ENCODE assay signal across 7 mouse cellular contexts in genomic region chr15:89498961-89499688, GRCm38 (mm10). TPM values are rescaled to one million over a fixed set of nuclear protein-coding genes. Genes with fewer than 3 reads are reported as not detected.
DNase-seq lines count a peak whose midpoint lies in the region; ATAC-seq lines count a peak whose summit lies in the region.

Shank3 (plus strand) TSS chr15:89499623.

- H3K27ac ChIP-seq in heart, embryonic 10.5 days = peak within 1 kb of the TSS; percentile 88
- H3K27ac ChIP-seq in midbrain, embryonic 13.5 days = peak within 1 kb of the TSS; percentile 83

- ATAC-seq in midbrain, embryonic 13.5 days = peak; percentile 41

- DNase-seq in right cerebral cortex, postnatal 10 days (ENCODE audit: low spot score in 2 of 2) = peak; percentile 63 to 69
- no peak for DNase-seq in right cerebral cortex, adult 18-20 months
- DNase-seq in embryo, embryonic 10.5 days (ENCODE audit: low spot score) = peak; percentile 44
- no peak for DNase-seq in heart, embryonic 10.5 days (ENCODE audit: low spot score)
- DNase-seq in left cerebral cortex, adult 8-10 months (ENCODE audit: low spot score in 2 of 2) = no peak
- DNase-seq in urinary bladder, postnatal 25 days (ENCODE audit: low spot score) = no peak

- H3K9ac ChIP-seq in midbrain, embryonic 13.5 days (replicated peaks) = peak within 1 kb of the TSS; percentile 84

- peaks cover 20% of the 10 kb centered on the region for H3K36me3 ChIP-seq in heart, embryonic 10.5 days
- peaks cover 9% of the 10 kb centered on the region; the same call in 1 of the 2 replicates for H3K36me3 ChIP-seq in midbrain, embryonic 13.5 days

- peaks cover 31% of the 10 kb centered on the region for H3K4me1 ChIP-seq in heart, embryonic 10.5 days
- peaks cover 42% of the 10 kb centered on the region for H3K4me1 ChIP-seq in midbrain, embryonic 13.5 days (replicated peaks)

- 1% methylated on average over 51 of the region's 72 CpGs for WGBS in heart, embryonic 10.5 days
- 2% methylated on average over 34 of the region's 72 CpGs for WGBS in midbrain, embryonic 13.5 days

- peak within 1 kb of the TSS; percentile 81 for H3K4me3 ChIP-seq in heart, embryonic 10.5 days
- H3K4me3 ChIP-seq in midbrain, embryonic 13.5 days (replicated peaks) = peak within 1 kb of the TSS; percentile 58

- H3K4me2 ChIP-seq in midbrain, embryonic 13.5 days (replicated peaks) = peak within 1 kb of the TSS; percentile 90

- H3K9me3 ChIP-seq in heart, embryonic 10.5 days = no peaks in the 10 kb centered on the region
- no peaks in the 10 kb centered on the region for H3K9me3 ChIP-seq in midbrain, embryonic 13.5 days

- H3K27me3 ChIP-seq in heart, embryonic 10.5 days (ENCODE audit: insufficient read depth, poor library complexity, severe bottlenecking) = peaks cover 70% of the 10 kb centered on the region
- H3K27me3 ChIP-seq in midbrain, embryonic 13.5 days = peaks cover 24% of the 10 kb centered on the region

RNA-seq across cellular contexts. Expression of gene Shank3, which starts in this region (rescaled TPM):
- polyA plus RNA-seq in heart, embryonic 10.5 days (2016; fragmentation: Nextera tagmentation; extraction: Ambion mirVana) = 2.1 and 2.6 TPM in 2 replicates
- total RNA-seq in left cerebral cortex, adult 8-10 months (2022) = 100 to 1,000 TPM; 192 to 223 (median 197) TPM
- polyA plus RNA-seq in midbrain, embryonic 13.5 days (2015; fragmentation: Nextera tagmentation; extraction: Ambion mirVana) = 13.3 and 14.8 TPM in 2 replicates

Comparison
In these comparisons a context has a peak if more than half of its experiments do, and no peak if none do; other contexts are left out.
1. DNase-seq: peak in right cerebral cortex, postnatal 10 days (2 of 2) and embryo, embryonic 10.5 days (single experiment); none in right cerebral cortex, adult 18-20 months (single experiment), heart, embryonic 10.5 days (single experiment), left cerebral cortex, adult 8-10 months (0 of 2) and urinary bladder, postnatal 25 days (single experiment).